Mouse (Mus musculus) liver, embryonic 11.5 days (tissue): ENCODE measurements around the gene Rtn4ip1. TPM values are rescaled to one million over a fixed set of nuclear protein-coding genes. Genes with fewer than 3 reads are reported as not detected.

Experiments
- ATAC-seq: fragments of 200-750 bp; cut with Nextera tagmentation; replicated peaks from 2 replicates; pipeline ENCODE4 v1.8.0; 2017; ENCODE audit warnings: moderate number of reproducible peaks, mild to moderate bottlenecking, moderate TSS enrichment, moderate library complexity; ENCODE audit not compliant: low FRiP score
- DNase-seq: peaks from one replicate; pipeline ENCODE4 v3.0.0-alpha.2; 2017; ENCODE audit warnings: low spot score
- H3K27ac ChIP-seq: fragments of 300-500 bp; sonication (generic); 2 replicates; pipeline ENCODE4 v1.5.1; 2014; ENCODE audit warnings: mild to moderate bottlenecking, low read depth, low read length, control low read depth
- H3K27me3 ChIP-seq: fragments of 300-500 bp; sonication (generic); replicated peaks from 2 replicates; pipeline ENCODE4 v1.6.1; 2014; ENCODE audit warnings: low read length, mixed read lengths; ENCODE audit not compliant: control insufficient read depth, insufficient read depth
- H3K36me3 ChIP-seq: fragments of 300-500 bp; sonication (generic); 2 replicates; pipeline ENCODE4 v1.6.1; 2014; ENCODE audit warnings: mild to moderate bottlenecking, low read length, moderate library complexity, mixed read lengths; ENCODE audit not compliant: control insufficient read depth, insufficient read depth
- H3K4me1 ChIP-seq: fragments of 300-500 bp; sonication (generic); replicated peaks from 2 replicates; pipeline ENCODE4 v1.6.1; 2014; ENCODE audit warnings: low read length, mixed read lengths; ENCODE audit not compliant: control insufficient read depth, insufficient read depth
- H3K4me2 ChIP-seq: fragments of 300-500 bp; sonication (generic); 2 replicates; pipeline ENCODE4 v1.6.1; 2014; ENCODE audit warnings: mild to moderate bottlenecking, control low read depth, moderate library complexity
- H3K4me3 ChIP-seq: fragments of 300-500 bp; sonication (generic); 2 replicates; pipeline ENCODE4 v1.5.1; 2014; ENCODE audit warnings: low read depth, low read length, control low read depth
- H3K9ac ChIP-seq: fragments of 300-500 bp; sonication (generic); 2 replicates; pipeline ENCODE4 v1.6.1; 2014; ENCODE audit warnings: low read depth, low read length, control low read depth
- H3K9me3 ChIP-seq: fragments of 300-500 bp; sonication (generic); 2 replicates; pipeline ENCODE4 v1.6.1; 2016; ENCODE audit warnings: low read length, inconsistent platforms, mixed read lengths; ENCODE audit not compliant: control insufficient read depth
- WGBS: fragments of 180-500 bp; shearing (Covaris S2); extraction: QIAGEN DNeasy Blood & Tissue Kit; methylation state at CpG from one replicate; pipeline ENCODE4 v1.1.7; 2014; 5-methylcytosine and 5-hydroxymethylcytosine counted together
- polyA plus RNA-seq: library from polyadenylated mRNA; unstranded; fragments of >200 nt; fragmentation: Nextera tagmentation; extraction: Ambion mirVana; gene quantifications from 2 replicates; pipeline ENCODE4 v1.2.1, GENCODE M21; 2014

Gene Rtn4ip1
- polyA plus RNA-seq, 1 experiment from 2014 or later = 25.8 TPM

GRCm38 (mm10) chr10:44000156-44000865 is 98.7 kb downstream of the Rtn4ip1 start:
- H3K9ac ChIP-seq = no peak overlapping the region
- H3K27ac ChIP-seq = no peak overlapping the region; the same call in 1 of the 2 replicates
- H3K27me3 ChIP-seq = peaks cover 40% of the 10 kb centered on the region
- ATAC-seq = no peak
- no peaks in the 10 kb centered on the region for H3K9me3 ChIP-seq
- peaks cover 16% of the 10 kb centered on the region for H3K4me1 ChIP-seq
- WGBS = 62% methylated on average over 2 of the region's 2 CpGs
- no peak overlapping the region for H3K4me3 ChIP-seq
- H3K4me2 ChIP-seq = no peak overlapping the region
- H3K36me3 ChIP-seq = no peaks in the 10 kb centered on the region
- no peak for DNase-seq

- no peak overlapping the region for H3K9ac ChIP-seq
- DNase-seq (no peak), ATAC-seq (no peak)
- no peak overlapping the region for H3K4me3 ChIP-seq
- H3K4me2 ChIP-seq = peak overlapping the region; percentile 83
- no peaks in the 10 kb centered on the region for H3K36me3 ChIP-seq
- WGBS = 27% methylated on average over 14 of the region's 14 CpGs
- peaks cover 59% of the 10 kb centered on the region for H3K27me3 ChIP-seq
- no peak overlapping the region for H3K27ac ChIP-seq
- peaks cover 19% of the 10 kb centered on the region for H3K4me1 ChIP-seq
- H3K9me3 ChIP-seq = no peaks in the 10 kb centered on the region
Measured at GRCm38 (mm10) chr10:44002004-44002940, 100.7 kb downstream of the Rtn4ip1 start.

- peak overlapping the region; percentile 30; the same call in 1 of the 2 replicates for H3K9ac ChIP-seq
- no peaks in the 10 kb centered on the region for H3K9me3 ChIP-seq
- H3K4me1 ChIP-seq = peaks cover 18% of the 10 kb centered on the region
- no peaks in the 10 kb centered on the region for H3K36me3 ChIP-seq
- DNase-seq = no peak
- peaks cover 64% of the 10 kb centered on the region for H3K27me3 ChIP-seq
- 3% methylated on average over 11 of the region's 11 CpGs for WGBS
- H3K27ac ChIP-seq = no peak overlapping the region
- no peak for ATAC-seq
- peak overlapping the region; percentile 68 for H3K4me3 ChIP-seq
- H3K4me2 ChIP-seq = peak overlapping the region; percentile 83
Measured at GRCm38 (mm10) chr10:44002995-44003524, 101.5 kb downstream of the Rtn4ip1 start.

GRCm38 (mm10) chr10:44003551-44004151 is 102.0 kb downstream of the Rtn4ip1 start:
- Histone ChIP-seq H3K4me3 (peak overlapping the region; percentile 68), H3K4me1 (peaks cover 13% of the 10 kb centered on the region), H3K4me2 (peak overlapping the region; percentile 83), H3K36me3 (no peaks in the 10 kb centered on the region), H3K27me3 (peaks cover 64% of the 10 kb centered on the region), H3K9ac (peak overlapping the region; percentile 30; the same call in 1 of the 2 replicates), H3K27ac (no peak overlapping the region), H3K9me3 (no peaks in the 10 kb centered on the region)
- ATAC-seq (no peak; the same call in 1 of the 2 replicates), DNase-seq (peak; percentile 55)
- under 1% methylated on average over 68 of the region's 68 CpGs for WGBS

GRCm38 (mm10) chr10:44004221-44004751 is 102.7 kb downstream of the Rtn4ip1 start:
- H3K27me3 ChIP-seq = peaks cover 67% of the 10 kb centered on the region
- no peaks in the 10 kb centered on the region for H3K9me3 ChIP-seq
- DNase-seq = peak; percentile 55
- no peaks in the 10 kb centered on the region for H3K36me3 ChIP-seq
- H3K9ac ChIP-seq = no peak overlapping the region
- WGBS = under 1% methylated on average over 33 of the region's 33 CpGs
- H3K4me1 ChIP-seq = peaks cover 13% of the 10 kb centered on the region
- H3K4me3 ChIP-seq = peak overlapping the region; percentile 68
- H3K4me2 ChIP-seq = peak overlapping the region; percentile 83
- ATAC-seq = no peak
- no peak overlapping the region for H3K27ac ChIP-seq

DNA sequence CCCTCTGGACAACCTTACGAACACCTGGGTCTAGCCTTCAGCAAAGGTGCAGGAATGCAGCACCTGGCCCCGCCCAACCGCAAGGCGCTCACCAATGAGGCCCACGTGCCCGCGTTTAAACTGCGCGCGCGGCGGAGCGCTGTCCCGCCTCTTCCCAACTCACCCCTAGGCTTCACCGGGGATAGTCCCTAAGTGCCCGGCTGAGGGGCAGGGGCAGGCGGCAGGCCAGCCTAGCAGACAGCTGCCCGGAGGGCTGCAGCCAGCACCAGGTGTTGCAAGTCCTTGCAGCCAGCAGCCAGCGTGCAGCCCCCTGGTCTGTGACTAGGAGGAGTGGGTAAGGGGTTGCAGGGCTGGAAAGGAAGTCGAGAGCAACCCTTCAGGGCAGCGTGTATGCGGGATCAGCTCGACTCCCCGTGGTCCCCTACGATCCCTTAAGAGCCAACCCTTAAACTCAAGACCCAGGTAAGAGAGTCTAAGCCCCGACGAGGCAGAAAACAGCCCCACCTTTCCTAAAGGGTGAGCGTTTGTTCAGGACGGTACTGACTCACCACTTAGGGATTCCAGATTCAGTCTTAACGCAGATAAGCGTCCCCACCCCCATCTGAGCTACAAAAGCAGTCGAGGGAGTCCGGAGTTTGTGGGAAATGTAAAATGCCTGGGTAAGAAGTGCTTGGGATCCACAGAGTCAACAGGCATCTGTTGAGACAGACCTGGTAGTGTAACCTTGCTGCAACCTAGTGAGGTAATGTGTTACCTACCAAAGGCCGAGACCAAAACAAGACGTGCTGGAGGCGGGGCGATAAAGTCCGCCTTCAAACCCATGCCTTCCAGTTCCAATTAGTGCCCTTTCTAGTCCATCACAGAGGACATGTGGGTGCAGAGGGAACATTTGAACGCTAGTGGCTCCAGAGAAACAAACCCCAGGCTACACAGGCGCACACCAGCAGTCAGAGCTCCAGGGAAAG is 104.4 kb downstream of the Rtn4ip1 start:
- WGBS = 3% methylated on average over 40 of the region's 40 CpGs
- Histone ChIP-seq H3K4me3 (peak overlapping the region; percentile 43), H3K4me2 (peak overlapping the region; percentile 72), H3K9me3 (no peaks in the 10 kb centered on the region), H3K9ac (0 out of 2 replicates have a peak overlapping the region, but pooled peaks have one; percentile 30), H3K27ac (no peak overlapping the region), H3K36me3 (no peaks in the 10 kb centered on the region), H3K27me3 (peaks cover 71% of the 10 kb centered on the region), H3K4me1 (peaks cover 10% of the 10 kb centered on the region)
- ATAC-seq (no peak), DNase-seq (no peak)
